Mouse (Mus musculus) G1E (cell line): ENCODE data around the gene Hivep3. TPM values are rescaled to one million over a fixed set of nuclear protein-coding genes. Genes with fewer than 3 reads are reported as not detected.

Experiments
- ATAC-seq: 2 replicates; pipeline ENCODE4 v1.8.0; 2016; ENCODE audit warnings: mild to moderate bottlenecking; ENCODE audit not compliant: insufficient number of reproducible peaks, poor library complexity, low FRiP score, severe bottlenecking; ENCODE audit errors: extremely low read depth
- DNase-seq: peaks from one replicate; pipeline ENCODE4 v3.0.0; 2012; ENCODE audit warnings: low spot score
- H3K27me3 ChIP-seq: 2 replicates; pipeline ENCODE4 v1.6.1; 2012; ENCODE audit warnings: mild to moderate bottlenecking, low read length, inconsistent platforms; ENCODE audit not compliant: insufficient read depth
- H3K36me3 ChIP-seq: replicated peaks from 2 replicates; pipeline ENCODE3; 2012; ENCODE audit warnings: mild to moderate bottlenecking, inconsistent platforms
- H3K4me1 ChIP-seq: 2 replicates; pipeline ENCODE4 v1.6.1; 2012; ENCODE audit warnings: low read depth, low read length, inconsistent platforms, mixed read lengths; ENCODE audit not compliant: insufficient read depth
- H3K4me3 ChIP-seq: 2 replicates; pipeline ENCODE4 v1.5.1; 2012; ENCODE audit warnings: low read depth, mild to moderate bottlenecking, inconsistent platforms, low read length, moderate library complexity, mixed read lengths
- H3K9me3 ChIP-seq: replicated peaks from 2 replicates; pipeline ENCODE4 v1.6.1; 2012; ENCODE audit warnings: inconsistent platforms
- CTCF ChIP-seq: IDR thresholded peaks from 2 replicates; pipeline ENCODE4 v1.5.1; 2012; ENCODE audit warnings: low read depth, low read length, inconsistent platforms, mixed read lengths
- GATA1 ChIP-seq: IDR thresholded peaks from 2 replicates; pipeline ENCODE4 v1.6.1; 2012; ENCODE audit warnings: borderline replicate concordance, low read length, inconsistent platforms, mixed read lengths
- GATA2 ChIP-seq: IDR thresholded peaks from 2 replicates; pipeline ENCODE4 v1.6.1; 2012; ENCODE audit warnings: low read depth, low read length, inconsistent platforms, borderline replicate concordance
- POLR2AphosphoS5 ChIP-seq: IDR thresholded peaks from 2 replicates; pipeline ENCODE4 v1.6.1; 2012; ENCODE audit warnings: low read depth, low read length, inconsistent platforms; ENCODE audit not compliant: insufficient replicate concordance
- TAL1 ChIP-seq: conservative IDR thresholded peaks from 2 replicates; pipeline ENCODE4 v1.6.1; 2012; ENCODE audit warnings: low read depth, low read length, inconsistent platforms, mixed read lengths
- polyA plus RNA-seq: library from polyadenylated mRNA; stranded (reverse); fragments of >175 nt; gene quantifications from 2 replicates; pipeline ENCODE4 v1.2.3, GENCODE M21; 2012
- total RNA-seq, 2 experiments: library from RNA; stranded (forward) in 1 of 2; stranded (reverse) in 1 of 2; fragments of 200-1000 nt in 1 of 2; fragments of >200 nt in 1 of 2; fragmentation: Nextera tagmentation in 1 of 2; gene quantifications; 2 replicates each; pipeline ENCODE4 v1.2.3; 2014 to 2017

Gene Hivep3
- total RNA-seq (2014; fragmentation: Nextera tagmentation) (not detected in 2 replicates), total RNA-seq (2017) (0.06 and 0.49 TPM in 2 replicates), polyA plus RNA-seq (not detected in 2 replicates)

DNA sequence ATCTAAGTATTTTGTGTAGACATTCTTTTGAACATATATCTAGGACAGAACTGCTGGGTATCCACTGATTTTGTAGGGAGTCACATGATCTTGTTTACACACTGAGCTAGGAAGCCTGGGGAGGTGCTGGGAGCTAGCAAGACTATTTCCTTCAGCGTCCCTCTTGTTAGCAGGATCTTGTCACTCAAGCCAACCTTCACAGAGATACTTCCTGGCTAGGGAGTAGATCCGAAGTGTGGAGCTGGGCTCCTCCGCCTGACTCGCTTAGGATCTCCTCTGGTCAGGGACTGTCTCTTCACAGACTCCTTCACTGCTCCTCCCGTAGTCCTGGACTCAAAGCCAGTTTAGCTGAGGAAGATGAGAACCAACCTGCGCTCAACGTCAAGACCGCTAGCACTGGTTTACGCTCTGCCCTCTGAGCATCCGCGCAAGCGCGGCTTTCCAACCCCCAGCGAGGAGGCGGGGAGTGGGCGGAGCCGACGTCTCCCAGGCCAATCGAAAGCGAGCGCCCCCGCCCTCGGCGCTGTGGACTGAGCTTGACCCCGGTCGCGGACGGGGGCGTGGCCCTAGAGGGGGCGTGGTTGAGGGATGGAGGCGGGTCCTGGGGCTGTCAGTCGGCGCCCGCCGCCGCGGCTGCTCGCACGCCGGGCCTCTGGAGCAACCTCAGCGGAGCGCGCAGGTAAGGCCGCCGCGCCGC lies at the start of gene Hivep3:
Gene Hivep3, plus strand, starts transcription at position 601 of the 697 bp plus-strand sequence.
- TF ChIP-seq GATA1 (no peak), GATA2 (no peak), CTCF (no peak)
- ATAC-seq (no peak), DNase-seq (no peak)
- Histone ChIP-seq H3K4me1 (no peaks in the 10 kb centered on the region), H3K36me3 (no peaks in the 10 kb centered on the region), H3K4me3 (no peak within 1 kb of the TSS), H3K27me3 (no peaks in the 10 kb centered on the region; the same call in 1 of the 2 replicates), H3K9me3 (peaks cover 10% of the 10 kb centered on the region)

DNA sequence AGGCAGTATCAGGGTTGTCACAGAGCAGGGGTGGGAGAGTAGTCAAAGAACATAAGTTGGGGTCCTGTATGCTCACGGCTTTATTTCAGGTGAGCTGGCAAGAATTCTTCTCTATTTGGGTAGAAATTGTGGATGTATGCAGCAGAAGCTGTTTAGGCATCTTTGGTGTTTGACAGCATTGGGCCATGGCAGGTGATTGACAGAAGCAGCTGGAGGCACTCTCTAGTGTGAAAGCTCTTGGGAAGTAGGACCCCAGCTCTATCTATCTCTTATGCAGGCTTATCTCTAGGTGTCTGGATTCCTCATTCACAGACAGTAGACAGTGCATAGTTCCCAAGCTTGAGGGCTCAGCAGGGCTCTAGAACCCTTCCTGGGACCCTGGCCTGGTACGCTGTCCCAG lies 47.8 kb upstream of the Hivep3 start:
- no peaks in the 10 kb centered on the region for H3K9me3 ChIP-seq
- peaks cover 15% of the 10 kb centered on the region; the same call in 1 of the 2 replicates for H3K27me3 ChIP-seq
- no peak for ATAC-seq
- no peak overlapping the region for H3K4me3 ChIP-seq
- TF ChIP-seq POLR2AphosphoS5, result no peak
- TF ChIP-seq GATA1, result no peak
- TF ChIP-seq CTCF, result no peak
- TF ChIP-seq TAL1, result no peak
- TF ChIP-seq GATA2, result no peak
- no peaks in the 10 kb centered on the region for H3K4me1 ChIP-seq
- H3K36me3 ChIP-seq, result no peaks in the 10 kb centered on the region
- no peak for DNase-seq

DNA sequence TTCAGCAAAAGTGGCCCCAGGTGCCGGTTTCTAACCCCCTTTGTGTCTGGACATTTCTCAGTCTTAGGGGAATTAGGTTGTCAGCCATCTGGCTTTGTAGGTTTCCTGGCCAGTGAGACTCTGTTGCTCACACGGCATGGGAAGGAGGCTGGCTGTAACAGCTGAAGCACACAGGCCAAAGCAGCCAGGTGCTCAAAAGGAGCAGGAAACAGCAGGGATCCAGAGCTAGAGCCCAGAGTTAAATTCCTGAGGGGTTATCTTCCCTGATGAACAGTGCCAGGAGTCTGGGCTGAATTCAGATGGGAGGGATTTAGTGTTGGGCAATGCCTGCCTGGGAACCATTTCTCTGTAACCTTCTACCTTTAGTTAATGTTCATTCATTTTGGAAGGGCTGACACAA lies 35.2 kb upstream of the Hivep3 start:
- Histone ChIP-seq H3K36me3 (no peaks in the 10 kb centered on the region), H3K4me1 (no peaks in the 10 kb centered on the region), H3K4me3 (no peak overlapping the region), H3K27me3 (no peaks in the 10 kb centered on the region), H3K9me3 (no peaks in the 10 kb centered on the region)
- DNase-seq (no peak), ATAC-seq (no peak)
- no peak for TF ChIP-seq CTCF
- TF ChIP-seq POLR2AphosphoS5, result no peak
- TF ChIP-seq GATA1, result no peak
- no peak for TF ChIP-seq GATA2
- TF ChIP-seq TAL1, result no peak

DNA sequence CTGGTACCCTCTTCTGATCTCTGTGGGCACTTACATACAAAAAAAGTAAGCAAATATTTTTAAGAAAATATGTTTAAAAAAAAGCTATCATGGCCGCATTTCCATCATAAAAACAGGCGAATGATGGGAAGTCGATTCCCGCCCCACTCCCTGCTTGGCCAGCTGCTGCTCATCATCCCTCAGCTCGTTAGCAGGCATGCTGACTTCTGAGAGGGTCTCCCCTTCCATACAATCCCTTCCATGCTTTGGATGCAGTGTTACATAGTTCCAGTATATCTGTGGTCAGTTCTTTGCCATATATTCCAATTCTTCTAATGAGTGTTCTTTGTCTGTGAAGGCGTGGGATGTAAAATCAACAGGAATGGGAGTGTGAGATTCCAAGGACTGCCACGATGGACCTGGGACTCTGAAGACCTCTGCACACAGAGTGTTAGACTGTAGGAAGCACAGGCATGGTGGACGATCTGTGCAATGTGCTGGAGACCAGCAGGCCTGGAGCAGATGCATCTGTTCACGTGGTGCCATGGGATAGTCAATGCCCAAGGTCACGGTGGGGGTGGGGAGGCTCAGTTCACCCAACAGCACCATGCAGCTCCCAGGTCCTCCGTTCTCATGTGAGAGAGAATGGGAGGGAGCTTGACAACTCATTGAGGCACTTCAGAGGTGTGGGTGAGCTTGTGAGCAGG lies 32.2 kb upstream of the Hivep3 start:
- ATAC-seq (no peak), DNase-seq (no peak)
- Histone ChIP-seq H3K4me3 (no peak overlapping the region), H3K36me3 (no peaks in the 10 kb centered on the region), H3K27me3 (no peaks in the 10 kb centered on the region), H3K9me3 (no peaks in the 10 kb centered on the region), H3K4me1 (no peaks in the 10 kb centered on the region)
- TF ChIP-seq GATA1 (no peak), GATA2 (no peak), POLR2AphosphoS5 (no peak), TAL1 (no peak), CTCF (no peak)

DNA sequence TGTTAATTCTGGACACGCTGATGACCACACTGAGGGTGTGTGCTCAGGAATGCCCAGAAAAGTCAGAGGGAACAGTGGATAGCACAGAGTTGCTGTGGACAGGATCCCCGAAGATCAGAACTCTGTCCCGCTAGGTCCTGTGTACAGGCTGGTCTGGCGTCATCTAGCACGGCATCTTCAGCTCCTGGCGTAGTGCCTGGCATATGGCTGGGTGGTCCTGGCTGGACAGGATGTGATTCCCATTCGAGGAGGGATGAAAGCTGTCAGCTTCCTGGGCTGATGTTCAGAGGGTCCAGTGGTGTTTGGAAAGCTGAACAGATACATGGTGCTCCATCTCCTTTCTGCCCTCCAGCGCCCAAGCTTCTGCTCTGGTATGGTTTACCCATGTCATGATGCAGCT lies 29.6 kb upstream of the Hivep3 start:
- no peaks in the 10 kb centered on the region for H3K4me1 ChIP-seq
- no peak overlapping the region for H3K4me3 ChIP-seq
- ATAC-seq (no peak), DNase-seq (no peak)
- H3K36me3 ChIP-seq, result no peaks in the 10 kb centered on the region
- TF ChIP-seq CTCF (no peak), TAL1 (no peak), GATA1 (no peak), GATA2 (no peak), POLR2AphosphoS5 (no peak)
- no peaks in the 10 kb centered on the region for H3K27me3 ChIP-seq
- H3K9me3 ChIP-seq, result no peaks in the 10 kb centered on the region

DNA sequence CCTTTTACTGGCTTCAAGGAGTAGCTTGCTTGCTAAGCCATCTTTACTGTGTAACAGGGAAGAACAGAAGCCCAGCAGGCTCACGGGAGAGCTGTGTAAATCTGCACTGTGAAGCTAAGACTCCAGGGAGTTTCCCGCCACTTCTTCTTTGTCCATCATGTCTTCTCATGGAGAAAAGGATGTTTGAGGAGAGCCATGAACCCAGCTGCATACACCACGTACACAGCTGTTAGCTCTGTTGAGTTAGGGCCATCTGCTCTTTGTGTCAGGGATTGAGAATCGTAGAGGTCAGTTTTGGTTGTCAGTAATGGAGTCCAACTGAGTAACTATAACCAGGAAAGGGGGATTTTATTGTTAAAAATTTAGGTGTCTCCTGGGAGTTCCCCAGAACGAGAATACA lies 26.3 kb upstream of the Hivep3 start:
- no peaks in the 10 kb centered on the region for H3K27me3 ChIP-seq
- H3K36me3 ChIP-seq, result no peaks in the 10 kb centered on the region
- H3K4me3 ChIP-seq, result no peak overlapping the region
- TF ChIP-seq GATA2 (no peak), POLR2AphosphoS5 (no peak), GATA1 (no peak), TAL1 (no peak), CTCF (no peak)
- no peak for DNase-seq
- no peaks in the 10 kb centered on the region for H3K9me3 ChIP-seq
- H3K4me1 ChIP-seq, result no peaks in the 10 kb centered on the region
- no peak for ATAC-seq
